In the genomic region with DNA sequence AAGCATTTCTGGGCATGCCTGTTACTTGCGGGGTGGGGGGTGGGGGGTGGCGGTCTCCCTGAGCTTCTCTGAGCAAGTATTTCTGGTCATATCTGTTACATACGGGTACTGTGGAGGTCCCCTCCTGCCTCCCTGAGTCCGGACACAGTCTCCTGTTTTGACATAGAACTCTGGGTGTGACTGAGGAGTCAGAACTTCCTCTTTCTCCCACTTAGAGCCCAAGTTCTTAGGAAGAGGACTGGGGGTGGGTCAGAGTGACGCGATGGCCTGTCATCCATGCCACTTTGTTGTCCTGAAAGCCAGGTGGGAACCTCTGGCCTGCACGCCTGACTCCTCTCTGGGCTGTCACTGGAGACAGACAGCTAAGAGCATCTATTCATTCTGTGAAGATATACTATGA, we compare ENCODE assay signal across 22 mouse cellular contexts. TPM values are rescaled to one million over a fixed set of nuclear protein-coding genes. Genes with fewer than 3 reads are reported as not detected.
DNase-seq lines count a peak whose midpoint lies in the region; ATAC-seq lines count a peak whose summit lies in the region.
"Had no signal": no experiment of that assay in that cellular context is flagged by ENCODE, and none has a peak within 500 bp of the region (broad histone marks: within the 10 kb centered on the region; RNA-seq: fewer than 3 reads in every experiment).

No protein-coding gene starts in this region.

- ATAC-seq in hematopoietic stem cell, adult 5-6 weeks (replicated peaks in 1 of 2; ENCODE audit: insufficient read depth in 1 of 2, low FRiP score in 2 of 2, low TSS enrichment in 1 of 2, low read depth in 1 of 2, poor library complexity in 2 of 2, severe bottlenecking in 2 of 2): peak; percentile 95 to 98
- peak; percentile 92 for ATAC-seq in monocyte, adult 5-6 weeks (replicated peaks; ENCODE audit: insufficient number of reproducible peaks, low FRiP score, low TSS enrichment, poor library complexity, severe bottlenecking)
- ATAC-seq: CD4-positive, CD25-positive, alpha-beta regulatory T cell, adult 4 months; forebrain, embryonic 16.5 days; hindbrain, embryonic 16.5 days; intestine, embryonic 15.5 days had no signal

- DNase-seq in heart, adult 11 months: peak; percentile 87
- no peak for DNase-seq in heart, adult 9 months (ENCODE audit: low spot score in 2 of 2)
- peak; percentile 1 for DNase-seq in lung, postnatal 10 days
- no peak for DNase-seq in lung, adult 18-20 months
- no peak for DNase-seq in spleen, adult 12 weeks (ENCODE audit: low spot score)
- DNase-seq in thymus, postnatal 4 days: no peak
- DNase-seq: adrenal gland, postnatal 10 days; cerebellum, adult 9-11 months; gastrocnemius, postnatal 25 days; kidney, adult 8-10 months; kidney, postnatal 10 days; liver, embryonic 13.5 days; lung, postnatal 14 days; right cerebral cortex, postnatal 14 days; spleen, adult 18-20 months; thymus, postnatal 36 days had no signal

RNA-seq across cellular contexts. Expression of a gene that starts 11.5 kb away (rescaled TPM):
- total RNA-seq in hematopoietic stem cell, adult 5-6 weeks (2017): 5.6 and 16.6 TPM in 2 replicates
- 9.5 to 39.9 TPM (median 10.0 TPM) in 3 replicates for total RNA-seq in monocyte, adult 5-6 weeks (2017)

Comparison
In these comparisons a context has a peak if more than half of its experiments do, and no peak if none do; other contexts are left out.
1. DNase-seq: peak in heart, adult 11 months (single experiment) and lung, postnatal 10 days (single experiment); none in heart, adult 9 months (0 of 2), lung, adult 18-20 months (0 of 2), spleen, adult 12 weeks (single experiment) and thymus, postnatal 4 days (single experiment).